Mouse (Mus musculus) hindbrain, embryonic 15.5 days (tissue): Measurements from ENCODE around the gene Qrich2. TPM values are rescaled to one million over a fixed set of nuclear protein-coding genes. Genes with fewer than 3 reads are reported as not detected.
A peak's percentile ranks its signal among the peaks of the same experiment; 100 is the strongest.

Source experiments
- ATAC-seq: fragments of 200-750 bp; cut with Nextera tagmentation; 2 replicates; pipeline ENCODE4 v1.8.0; 2017; ENCODE audit warnings: low read depth, moderate number of reproducible peaks, moderate TSS enrichment; ENCODE audit not compliant: low FRiP score
- H3K27ac ChIP-seq: fragments of 300-500 bp; sonication (generic); replicated peaks from 2 replicates; pipeline ENCODE4 v1.5.1; 2015; ENCODE audit warnings: mild to moderate bottlenecking, inconsistent platforms
- H3K27me3 ChIP-seq: fragments of 300-500 bp; sonication (generic); 2 replicates; pipeline ENCODE4 v1.6.1; 2015; ENCODE audit warnings: control low read depth, inconsistent platforms
- H3K36me3 ChIP-seq: fragments of 300-500 bp; sonication (generic); 2 replicates; pipeline ENCODE4 v1.6.1; 2015; ENCODE audit warnings: control low read depth, inconsistent platforms
- H3K4me1 ChIP-seq: fragments of 300-500 bp; sonication (generic); replicated peaks from 2 replicates; pipeline ENCODE4 v1.6.1; 2015; ENCODE audit warnings: control low read depth, inconsistent platforms
- H3K4me2 ChIP-seq: fragments of 300-500 bp; sonication (generic); 2 replicates; pipeline ENCODE4 v1.6.1; 2015; ENCODE audit warnings: moderate library complexity, mild to moderate bottlenecking, inconsistent platforms
- H3K4me3 ChIP-seq: fragments of 300-500 bp; sonication (generic); 2 replicates; pipeline ENCODE4 v1.5.1; 2015; ENCODE audit warnings: mild to moderate bottlenecking, inconsistent platforms
- H3K9ac ChIP-seq: fragments of 300-500 bp; sonication (generic); 2 replicates; pipeline ENCODE4 v1.6.1; 2015; ENCODE audit warnings: inconsistent platforms
- H3K9me3 ChIP-seq: fragments of 300-500 bp; sonication (generic); 2 replicates; pipeline ENCODE4 v1.6.1; 2016; ENCODE audit warnings: control low read depth, inconsistent platforms
- WGBS: fragments of 180-500 bp; shearing (Covaris S2); methylation state at CpG from one replicate; pipeline ENCODE4 v1.1.7; 2015; 5-methylcytosine and 5-hydroxymethylcytosine counted together
- polyA plus RNA-seq: library from polyadenylated mRNA; unstranded; fragments of >200 nt; fragmentation: Nextera tagmentation; extraction: Ambion mirVana; gene quantifications from 2 replicates; pipeline ENCODE4 v1.2.1, GENCODE M21; 2015

Qrich2 gene
- polyA plus RNA-seq, result 0.07 and 0.47 TPM in 2 replicates

DNA sequence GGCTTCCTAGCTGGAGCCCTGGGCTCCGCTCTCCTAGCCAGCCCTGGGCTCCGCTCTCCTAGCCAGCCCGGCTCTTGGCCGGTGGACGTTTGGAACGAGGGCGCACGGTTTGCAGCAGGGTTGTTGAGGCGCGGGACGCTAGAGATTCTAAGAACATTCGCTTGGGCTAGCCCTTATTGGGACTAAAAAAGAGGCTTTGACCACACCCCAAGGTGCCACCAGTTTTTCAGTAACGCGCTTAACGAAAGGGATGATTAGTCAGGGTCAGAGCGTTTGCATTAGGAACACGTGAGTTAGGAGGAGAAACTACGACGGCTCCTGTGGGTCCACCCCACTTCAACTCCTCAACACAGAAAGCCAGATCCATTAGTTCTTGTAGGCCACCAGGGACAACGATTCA is at the start of gene Qrich2:
TSS of gene Qrich2 (minus strand) at position 101 of the 400 bp plus-strand sequence.
- H3K9me3 ChIP-seq, result no peaks in the 10 kb centered on the region
- no peak for ATAC-seq
- H3K4me2 ChIP-seq, result no peak within 1 kb of the TSS
- no peaks in the 10 kb centered on the region for H3K27me3 ChIP-seq
- H3K36me3 ChIP-seq, result peaks cover 16% of the 10 kb centered on the region
- H3K4me3 ChIP-seq, result no peak within 1 kb of the TSS
- H3K27ac ChIP-seq, result no peak within 1 kb of the TSS
- no peak within 1 kb of the TSS for H3K9ac ChIP-seq
- peaks cover 3% of the 10 kb centered on the region; the same call in 1 of the 2 replicates for H3K4me1 ChIP-seq
- 64% methylated on average over 20 of the region's 20 CpGs for WGBS

GRCm38 (mm10) chr11:116515330-116516020 is 49.4 kb upstream of the Qrich2 start:
- no peaks in the 10 kb centered on the region for H3K36me3 ChIP-seq

GRCm38 (mm10) chr11:116513531-116514038 is 47.5 kb upstream of the Qrich2 start:
- no peak overlapping the region for H3K4me3 ChIP-seq
- no peak for ATAC-seq
- H3K27ac ChIP-seq, result no peak overlapping the region; the same call in 1 of the 2 replicates
- H3K9me3 ChIP-seq, result no peaks in the 10 kb centered on the region
- WGBS, result 82% methylated on average over 4 of the region's 4 CpGs
- H3K36me3 ChIP-seq, result no peaks in the 10 kb centered on the region
- no peak overlapping the region for H3K4me2 ChIP-seq
- no peaks in the 10 kb centered on the region for H3K27me3 ChIP-seq
- H3K4me1 ChIP-seq, result no peaks in the 10 kb centered on the region; the same call in 1 of the 2 replicates
- no peak overlapping the region for H3K9ac ChIP-seq

More at GRCm38 (mm10) chr11:116515330-116516020, 49.4 kb upstream of the Qrich2 start:
- no peak for ATAC-seq
- H3K4me1 ChIP-seq, result no peaks in the 10 kb centered on the region; the same call in 1 of the 2 replicates
- 14% methylated on average over 24 of the region's 24 CpGs for WGBS
- no peaks in the 10 kb centered on the region for H3K27me3 ChIP-seq
- no peaks in the 10 kb centered on the region for H3K9me3 ChIP-seq
- H3K4me3 ChIP-seq, result 0 out of 2 replicates have a peak overlapping the region, but pooled peaks have one; percentile 2
- no peak overlapping the region for H3K27ac ChIP-seq
- no peak overlapping the region for H3K9ac ChIP-seq
- peak overlapping the region; percentile 26 for H3K4me2 ChIP-seq

DNA sequence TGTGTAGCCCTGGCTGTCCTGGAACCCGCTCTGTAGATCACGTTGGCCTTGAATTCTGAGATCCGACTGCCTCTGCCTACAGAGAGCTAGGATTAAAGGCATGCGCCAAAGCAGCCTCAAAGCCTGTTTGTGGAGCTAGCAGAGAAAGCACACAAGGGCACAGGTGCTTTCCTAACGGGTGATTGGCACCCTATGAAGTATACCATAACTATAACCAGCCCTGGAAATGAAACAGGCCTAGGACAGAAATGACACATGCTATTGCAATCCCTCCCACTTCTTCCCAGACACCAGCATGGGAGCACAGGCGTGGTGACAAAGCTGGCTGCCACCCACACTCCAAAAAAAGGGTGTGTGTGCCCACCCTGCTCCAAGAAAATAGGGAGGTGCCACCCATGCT is 46.9 kb upstream of the Qrich2 start:
- Histone ChIP-seq H3K27ac (no peak overlapping the region), H3K27me3 (no peaks in the 10 kb centered on the region), H3K36me3 (no peaks in the 10 kb centered on the region), H3K9ac (no peak overlapping the region), H3K4me3 (no peak overlapping the region), H3K4me1 (no peaks in the 10 kb centered on the region; the same call in 1 of the 2 replicates), H3K9me3 (no peaks in the 10 kb centered on the region), H3K4me2 (no peak overlapping the region)
- ATAC-seq, result no peak
- 83% methylated on average over 6 of the region's 6 CpGs for whole genome bisulfite sequencing

GRCm38 (mm10) chr11:116512154-116512553 is 46.1 kb upstream of the Qrich2 start:
- no peak overlapping the region for H3K27ac ChIP-seq
- H3K27me3 ChIP-seq, result no peaks in the 10 kb centered on the region
- 94% methylated on average over 7 of the region's 7 CpGs for WGBS
- H3K4me2 ChIP-seq, result no peak overlapping the region
- H3K9ac ChIP-seq, result no peak overlapping the region
- no peaks in the 10 kb centered on the region for H3K9me3 ChIP-seq
- no peaks in the 10 kb centered on the region for H3K36me3 ChIP-seq
- no peak overlapping the region for H3K4me3 ChIP-seq
- ATAC-seq, result no peak
- H3K4me1 ChIP-seq, result no peaks in the 10 kb centered on the region; the same call in 1 of the 2 replicates

DNA sequence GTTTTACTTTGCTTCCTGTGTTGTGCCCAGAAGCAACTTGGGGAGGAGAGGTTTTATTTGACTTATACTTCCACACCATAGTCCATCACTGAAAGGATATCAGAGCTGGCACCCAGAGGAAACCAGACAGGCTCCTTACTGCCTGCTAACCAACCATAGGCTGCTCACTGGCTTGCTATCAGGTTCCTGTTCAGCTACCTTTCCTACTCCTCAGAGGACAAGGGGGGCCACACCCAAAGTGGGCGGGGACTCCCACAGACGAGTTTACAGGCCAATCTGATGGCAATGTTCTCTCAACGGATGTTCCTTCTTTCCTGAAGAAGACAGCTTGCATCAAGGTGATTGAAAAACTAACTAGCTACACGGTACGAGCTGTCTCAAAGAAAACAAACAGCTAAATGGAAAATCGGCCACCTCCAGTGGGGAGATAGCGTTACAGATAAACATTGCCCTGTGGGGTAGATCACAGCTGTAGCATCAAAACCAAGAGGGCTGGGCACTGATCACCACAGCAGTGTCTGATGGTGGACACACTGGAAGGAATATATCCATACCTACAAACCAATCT is 45.3 kb upstream of the Qrich2 start:
- Histone ChIP-seq H3K9me3 (no peaks in the 10 kb centered on the region), H3K36me3 (no peaks in the 10 kb centered on the region), H3K27me3 (no peaks in the 10 kb centered on the region), H3K27ac (no peak overlapping the region), H3K4me1 (no peaks in the 10 kb centered on the region; the same call in 1 of the 2 replicates), H3K9ac (no peak overlapping the region), H3K4me2 (no peak overlapping the region), H3K4me3 (no peak overlapping the region)
- ATAC-seq, result no peak
- 65% methylated on average over 7 of the region's 7 CpGs for WGBS

GRCm38 (mm10) chr11:116508689-116509088 is 42.6 kb upstream of the Qrich2 start:
- ATAC-seq, result no peak
- Histone ChIP-seq H3K36me3 (no peaks in the 10 kb centered on the region), H3K9ac (no peak overlapping the region), H3K27ac (no peak overlapping the region), H3K4me1 (no peaks in the 10 kb centered on the region), H3K9me3 (no peaks in the 10 kb centered on the region), H3K4me3 (no peak overlapping the region), H3K27me3 (no peaks in the 10 kb centered on the region), H3K4me2 (no peak overlapping the region)
- WGBS, result 71% methylated on average over 2 of the region's 2 CpGs

- Histone ChIP-seq H3K9ac (no peak overlapping the region), H3K4me1 (no peaks in the 10 kb centered on the region), H3K27ac (no peak overlapping the region), H3K4me3 (no peak overlapping the region), H3K27me3 (no peaks in the 10 kb centered on the region), H3K4me2 (no peak overlapping the region), H3K36me3 (no peaks in the 10 kb centered on the region), H3K9me3 (no peaks in the 10 kb centered on the region)
- WGBS, result 80% methylated on average over 17 of the region's 17 CpGs
- no peak for ATAC-seq
Measured at GRCm38 (mm10) chr11:116506151-116506875, 40.3 kb upstream of the Qrich2 start.

DNA sequence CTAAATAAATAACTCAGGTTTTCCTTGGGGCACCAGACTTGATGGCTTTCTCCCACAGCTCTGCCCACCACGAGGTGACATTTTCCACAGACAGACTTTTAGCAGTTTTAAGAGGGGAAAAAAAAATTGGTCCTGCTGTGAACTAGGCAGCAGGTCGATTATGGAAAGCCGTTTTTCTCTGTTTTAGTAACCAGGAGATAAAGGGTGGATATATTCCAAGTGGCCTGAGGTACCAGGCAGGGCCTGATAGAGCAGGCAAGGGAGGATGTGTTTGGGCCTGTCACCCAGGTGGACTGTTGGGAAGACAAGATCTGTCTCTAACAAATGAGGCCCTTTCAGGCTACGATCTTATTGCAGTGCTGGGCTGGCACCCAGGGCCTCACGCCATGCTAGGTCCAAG is 39.5 kb upstream of the Qrich2 start:
- Histone ChIP-seq H3K9me3 (no peaks in the 10 kb centered on the region), H3K4me3 (no peak overlapping the region), H3K9ac (no peak overlapping the region), H3K27me3 (no peaks in the 10 kb centered on the region), H3K4me1 (peaks cover 4% of the 10 kb centered on the region; the same call in 1 of the 2 replicates), H3K36me3 (no peaks in the 10 kb centered on the region), H3K27ac (no peak overlapping the region), H3K4me2 (no peak overlapping the region)
- no peak for ATAC-seq
- WGBS, result 75% methylated on average over 5 of the region's 5 CpGs

DNA sequence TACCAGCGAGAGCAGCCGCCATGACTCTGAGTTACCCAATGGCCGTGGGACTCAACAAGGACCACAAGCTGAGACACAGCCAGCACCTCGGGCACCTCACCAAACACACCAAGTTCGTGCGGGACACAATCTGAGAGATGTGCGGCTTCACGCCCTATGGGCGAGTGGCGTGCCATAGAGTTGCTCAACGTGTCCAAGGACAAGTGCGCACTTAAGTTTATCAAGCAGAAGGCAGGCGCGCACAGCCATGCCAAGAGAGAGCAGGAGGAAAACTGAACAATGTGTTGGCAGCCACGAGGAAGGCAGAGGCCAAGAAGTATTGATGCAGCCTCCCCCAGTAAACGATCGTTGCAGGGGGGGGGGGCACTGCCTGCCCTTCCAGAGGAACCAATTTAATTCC is 38.5 kb upstream of the Qrich2 start:
- 89% methylated on average over 17 of the region's 17 CpGs for WGBS
- H3K27ac ChIP-seq, result no peak overlapping the region

DNA sequence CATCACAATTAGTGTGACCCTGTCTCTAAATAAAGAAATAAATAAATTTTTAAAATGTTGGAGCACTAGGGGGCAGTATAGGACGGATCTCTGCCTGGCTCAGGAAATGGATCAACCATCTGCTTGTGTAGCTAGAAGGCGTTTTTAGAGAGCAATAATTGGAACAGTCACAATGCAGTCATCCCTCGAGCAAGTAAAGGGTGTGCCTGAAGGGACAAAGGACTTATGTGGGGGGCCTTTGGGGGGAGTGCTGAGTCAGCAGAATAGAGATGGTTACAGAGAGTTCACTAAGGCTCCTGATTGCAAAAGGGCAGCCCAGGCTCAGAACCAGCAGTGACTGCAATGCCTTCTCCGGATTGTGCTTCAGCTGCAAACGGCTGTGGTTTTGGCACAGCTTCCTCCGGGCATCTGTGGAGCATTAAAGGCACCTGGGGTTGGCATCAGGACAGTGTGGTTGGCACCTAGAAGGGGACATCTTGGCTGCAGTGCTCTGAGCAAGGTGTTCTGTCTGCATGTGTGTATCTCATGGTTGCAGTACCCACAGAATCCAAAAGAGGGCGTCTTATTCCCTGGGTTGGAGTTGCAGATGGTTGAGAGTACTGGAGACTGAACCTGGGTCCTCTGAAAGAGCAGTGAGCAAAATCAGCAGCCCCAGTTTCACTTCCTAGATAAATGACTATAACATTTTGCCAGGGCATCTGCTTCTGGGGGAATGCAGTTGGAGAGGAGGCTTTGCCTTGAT is 35.1 kb upstream of the Qrich2 start:
- Histone ChIP-seq H3K9ac (no peak overlapping the region), H3K4me3 (no peak overlapping the region), H3K36me3 (no peaks in the 10 kb centered on the region), H3K27ac (peak overlapping the region; percentile 28; the same call in 1 of the 2 replicates), H3K4me1 (peaks cover 8% of the 10 kb centered on the region; the same call in 1 of the 2 replicates), H3K9me3 (no peaks in the 10 kb centered on the region), H3K27me3 (no peaks in the 10 kb centered on the region), H3K4me2 (peak overlapping the region; percentile 24; the same call in 1 of the 2 replicates)
- no peak for ATAC-seq
- WGBS, result 22% methylated on average over 7 of the region's 7 CpGs

More for the DNA sequence above, 38.5 kb upstream of the Qrich2 start:
- peaks cover 4% of the 10 kb centered on the region; the same call in 1 of the 2 replicates for H3K4me1 ChIP-seq
- H3K9me3 ChIP-seq, result no peaks in the 10 kb centered on the region
- H3K36me3 ChIP-seq, result no peaks in the 10 kb centered on the region
- no peak overlapping the region for H3K9ac ChIP-seq
- H3K4me3 ChIP-seq, result no peak overlapping the region
- H3K27me3 ChIP-seq, result no peaks in the 10 kb centered on the region
- no peak for ATAC-seq
- no peak overlapping the region for H3K4me2 ChIP-seq
